Mouse (Mus musculus) left cerebral cortex, postnatal 36 days (tissue): ENCODE measurements around the gene Lce3d. TPM values are rescaled to one million over a fixed set of nuclear protein-coding genes. Genes with fewer than 3 reads are reported as not detected.

Experiments used
- DNase-seq, 2 experiments: peaks; one replicate each; pipeline ENCODE4 v3.0.0; 2021 to 2022; ENCODE audit warnings: low spot score in 2 of 2, mixed read lengths in 1 of 2
- intact Hi-C: fragments of 180-260 bp; cut with DNase I; formaldehyde crosslinking; loops from one replicate; pipeline ENCODE4 v1.15.1; 2025
- total RNA-seq, 2 experiments: library from RNA; stranded (reverse); gene quantifications; 2 replicates each; pipeline ENCODE4 v1.2.3; 2021

The Lce3d gene
- total RNA-seq = not detected

GRCm38 (mm10) chr3:92957090-92957489 is at the start of gene Lce3d:
Lce3d (plus strand) TSS chr3:92957390.
- no peak for DNase-seq
- intact Hi-C loops = no loop called here

GRCm38 (mm10) chr3:92907571-92907970 is 49.6 kb upstream of the Lce3d start:
- no peak for DNase-seq
- intact Hi-C loops = loop anchor here (2.0 to 5.0 kb wide), 2 partner anchors 90 to 123 kb away; no protein-coding TSS in a partner anchor

DNA sequence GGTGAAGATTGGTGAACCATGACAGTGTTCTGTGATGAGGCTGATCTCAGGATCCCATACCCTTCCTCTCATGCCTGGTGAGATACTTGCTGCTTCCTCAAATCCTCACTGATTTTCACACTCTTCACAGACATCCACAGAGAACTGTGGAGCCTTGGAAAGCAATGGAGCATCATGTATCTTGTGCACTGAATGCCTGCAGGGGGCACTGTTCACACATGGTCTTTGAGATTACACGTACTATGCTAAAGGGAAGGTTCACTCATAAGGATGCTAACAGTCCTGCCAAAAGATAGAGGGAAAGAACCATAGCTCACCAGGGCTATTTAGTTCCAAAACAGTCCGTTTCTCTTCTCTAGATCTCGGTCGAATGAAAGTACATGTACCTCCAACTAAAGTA is 36.8 kb upstream of the Lce3d start:
- DNase-seq = peak in 1 of 2 experiments; percentile 13
- intact Hi-C loops = no loop called here

- intact Hi-C loops = no loop called here
- DNase-seq = no peak
Observed at GRCm38 (mm10) chr3:92926130-92926529, 31.1 kb upstream of the Lce3d start, which contains the start of gene Lce3a. Lce3a (minus strand) TSS chr3:92926230.

DNA sequence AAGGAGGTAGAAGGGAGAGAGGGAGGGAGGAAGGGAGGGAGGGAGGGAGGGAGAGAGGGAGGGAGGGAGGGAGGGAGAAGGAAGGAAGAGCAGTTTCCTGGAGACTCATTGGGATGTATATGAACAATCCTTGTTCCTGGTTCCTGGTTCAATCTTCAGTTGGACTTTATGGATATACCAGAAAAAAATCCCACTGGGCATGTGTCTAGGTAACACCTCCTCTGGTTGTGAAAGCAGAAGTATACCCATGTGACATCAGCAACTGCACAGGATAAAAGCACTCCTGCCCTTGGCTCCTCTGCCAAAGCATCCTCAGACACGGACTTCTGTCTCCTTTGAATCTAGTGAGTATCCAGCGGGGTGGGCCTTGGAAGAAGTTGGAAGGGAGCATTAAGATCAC is 24.5 kb upstream of the Lce3d start, which contains the start of gene Lce3b:
Gene Lce3b, plus strand, starts transcription at position 301 of the 400 bp plus-strand sequence.
- DNase-seq = no peak
- intact Hi-C loops = no loop called here

DNA sequence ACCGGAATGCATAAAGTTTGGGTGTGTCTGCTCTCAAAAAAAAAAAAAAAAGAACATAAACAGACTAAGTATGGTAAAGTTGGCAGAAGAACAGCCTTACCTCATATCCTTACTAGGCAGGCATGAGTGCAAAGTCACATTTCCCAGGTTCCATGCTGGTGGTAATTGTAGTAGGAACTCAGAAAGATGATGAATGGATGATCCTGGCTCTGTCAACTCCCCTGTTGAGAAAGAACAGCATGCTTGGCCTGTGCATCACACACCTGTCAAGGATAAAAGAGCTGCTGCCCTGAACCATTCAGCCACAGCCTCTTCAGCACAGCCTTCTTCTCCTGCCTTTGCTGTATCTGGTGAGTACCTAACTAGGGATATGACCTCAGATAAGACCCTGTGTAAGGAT is 13.0 kb upstream of the Lce3d start, which contains the start of gene Lce3c:
Gene Lce3c, plus strand, starts transcription at position 301 of the 400 bp plus-strand sequence.
- intact Hi-C loops = no loop called here
- DNase-seq = no peak

DNA sequence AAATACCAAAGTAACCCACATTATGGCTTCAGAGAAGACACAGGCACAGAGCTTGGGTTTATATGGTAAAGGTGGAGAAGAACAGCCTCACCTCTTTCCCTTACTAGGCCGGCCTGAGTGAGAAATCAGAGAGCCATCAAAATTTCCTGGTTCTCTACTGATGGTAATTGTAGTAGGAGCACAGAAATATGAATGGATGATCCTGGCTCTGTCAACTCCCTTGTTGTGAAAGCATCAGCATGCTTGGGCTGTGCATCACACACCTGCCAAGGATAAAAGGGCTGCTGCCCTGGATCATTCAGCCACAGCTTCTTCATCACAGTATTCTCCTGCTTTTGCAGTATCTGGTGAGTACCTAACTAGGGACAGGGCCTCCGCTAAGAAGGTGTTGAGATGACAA is 9.6 kb downstream of the Lce3d start, which contains the start of gene Lce3e:
Gene Lce3e, plus strand, starts transcription at position 301 of the 400 bp plus-strand sequence.
- DNase-seq = no peak
- intact Hi-C loops = no loop called here

GRCm38 (mm10) chr3:92978484-92978883 is 21.3 kb downstream of the Lce3d start:
- DNase-seq = no peak
- intact Hi-C loops = no loop called here

DNA sequence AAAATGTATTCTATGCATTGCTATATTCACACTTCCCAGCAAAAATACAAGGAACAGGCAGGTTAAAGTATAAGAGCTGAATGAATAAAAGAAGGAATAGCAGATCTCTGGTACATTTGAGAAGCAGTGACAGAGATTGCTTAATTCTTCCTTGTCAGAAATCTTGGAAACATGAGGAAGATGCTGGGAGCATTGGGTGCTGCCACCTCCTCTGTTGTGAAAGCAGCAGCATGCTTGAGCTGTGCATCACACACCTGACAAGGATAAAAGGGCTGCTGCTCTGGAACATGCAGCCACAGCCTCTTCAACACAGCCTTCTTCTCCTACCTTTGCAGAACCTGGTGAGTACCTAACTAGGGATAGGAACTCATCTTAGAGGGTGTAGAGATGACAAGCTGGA is 34.7 kb downstream of the Lce3d start, which contains the start of gene Lce3f:
Gene Lce3f, plus strand, starts transcription at position 301 of the 400 bp plus-strand sequence.
- intact Hi-C loops = loop anchor here (10.0 kb wide), 1 partner anchor 237 kb away; the partner anchor contains the start of gene Lce1g
- DNase-seq = no peak

DNA sequence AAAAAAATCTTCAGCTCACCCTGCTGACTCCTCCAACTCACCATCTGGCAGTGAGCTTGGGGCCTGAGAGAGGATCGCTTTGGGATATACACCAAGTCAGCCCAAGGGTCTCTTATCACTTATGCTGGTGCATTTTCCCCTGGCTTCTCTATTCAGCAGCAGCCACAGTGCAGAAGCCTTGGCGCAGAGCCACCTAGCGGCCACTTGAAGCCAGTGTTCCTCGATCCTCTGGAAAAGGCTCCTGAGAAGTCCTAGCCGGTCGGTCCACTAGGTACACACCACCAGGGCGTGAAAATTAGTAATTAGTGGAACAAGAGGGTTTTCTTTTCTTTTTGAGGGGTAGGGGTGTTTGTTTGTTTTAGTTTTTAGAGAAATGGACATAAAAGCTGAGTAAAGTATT is 41.5 kb downstream of the Lce3d start:
- peak; percentile 60 to 72 for DNase-seq
- intact Hi-C loops = loop anchor here (5.0 to 10.0 kb wide), 3 partner anchors 91 to 846 kb away; partner anchors contain the start of gene Lce1g

- intact Hi-C loops = no loop called here
Observed at GRCm38 (mm10) chr3:93000621-93001020, 43.4 kb downstream of the Lce3d start.

GRCm38 (mm10) chr3:93002843-93003242 is 45.7 kb downstream of the Lce3d start:
- no peak for DNase-seq
- intact Hi-C loops = no loop called here

More at GRCm38 (mm10) chr3:93000621-93001020, 43.4 kb downstream of the Lce3d start:
- no peak for DNase-seq

Other genes with a start within 250 kb of the Lce3d start
- gene Lce1e, start 248.3 kb upstream of the Lce3d start, total RNA-seq = not detected
- gene Lce1f, start 237.0 kb upstream of the Lce3d start, total RNA-seq = not detected
- not detected for gene Gm38119, start 218.3 kb upstream of the Lce3d start, total RNA-seq
- not detected for gene Lce1g, start 205.1 kb upstream of the Lce3d start, total RNA-seq
- gene Lce1h, start 192.3 kb upstream of the Lce3d start, total RNA-seq = not detected
- gene Lce1i, start 178.5 kb upstream of the Lce3d start, total RNA-seq = not detected
- not detected for gene Lce1j, start 166.9 kb upstream of the Lce3d start, total RNA-seq
- gene Lce1k, start 149.5 kb upstream of the Lce3d start, total RNA-seq = not detected
- not detected for gene Kprp, start 130.1 kb upstream of the Lce3d start, total RNA-seq
- gene Lce1l, start 106.1 kb upstream of the Lce3d start, total RNA-seq = not detected
- not detected for gene 2310050C09Rik, start 87.2 kb upstream of the Lce3d start, total RNA-seq
- not detected for gene Lce3a, start 31.2 kb upstream of the Lce3d start, total RNA-seq
- not detected for gene Lce3b, start 24.4 kb upstream of the Lce3d start, total RNA-seq
- not detected for gene Lce3c, start 12.9 kb upstream of the Lce3d start, total RNA-seq
- not detected for gene Lce3e, start 9.7 kb downstream of the Lce3d start, total RNA-seq
- not detected for gene Lce3f, start 34.8 kb downstream of the Lce3d start, total RNA-seq
- not detected for gene Crct1, start 58.3 kb downstream of the Lce3d start, total RNA-seq
- gene Lce1m, start 61.7 kb downstream of the Lce3d start, total RNA-seq = not detected
- gene Gm4858, start 111.4 kb downstream of the Lce3d start, total RNA-seq = not detected
- not detected for gene Crnn, start 187.4 kb downstream of the Lce3d start, total RNA-seq
- not detected for gene Flg2, start 239.9 kb downstream of the Lce3d start, total RNA-seq